Mouse (Mus musculus) heart, embryonic 16.5 days (tissue): ENCODE measurements at regions not wholly inside any gene's neighbourhood (a gene's known extent, or its start where the extent isn't known, plus 50 kb on each side); places are given as distances from the start of the nearest gene placed in this dataset.

Source experiments
- ATAC-seq: fragments of 200-750 bp; cut with Nextera tagmentation; replicated peaks from 2 replicates; pipeline ENCODE4 v1.8.0; 2017; ENCODE audit warnings: moderate number of reproducible peaks; ENCODE audit not compliant: insufficient read depth, low FRiP score; ENCODE audit errors: extremely low read depth
- H3K27ac ChIP-seq: fragments of 300-500 bp; sonication (generic); 2 replicates; pipeline ENCODE4 v1.5.1; 2014; ENCODE audit warnings: mild to moderate bottlenecking, low read length, control low read depth, moderate library complexity
- H3K27me3 ChIP-seq: fragments of 300-500 bp; sonication (generic); 2 replicates; pipeline ENCODE4 v1.6.1; 2014; ENCODE audit warnings: low read length, mixed read lengths; ENCODE audit not compliant: control insufficient read depth, insufficient read depth
- H3K36me3 ChIP-seq: fragments of 300-500 bp; sonication (generic); 2 replicates; pipeline ENCODE4 v1.6.1; 2014; ENCODE audit not compliant: control insufficient read depth, insufficient read depth
- H3K4me1 ChIP-seq: fragments of 300-500 bp; sonication (generic); 2 replicates; pipeline ENCODE4 v1.6.1; 2014; ENCODE audit warnings: low read length, mixed read lengths; ENCODE audit not compliant: control insufficient read depth, insufficient read depth
- H3K4me2 ChIP-seq: fragments of 300-500 bp; sonication (generic); 2 replicates; pipeline ENCODE4 v1.6.1; 2014; ENCODE audit warnings: low read depth, mild to moderate bottlenecking, control low read depth, low read length
- H3K4me3 ChIP-seq: fragments of 300-500 bp; sonication (generic); 2 replicates; pipeline ENCODE4 v1.5.1; 2014; ENCODE audit warnings: mild to moderate bottlenecking, control low read depth, low read length
- H3K9ac ChIP-seq: fragments of 300-500 bp; sonication (generic); 2 replicates; pipeline ENCODE4 v1.6.1; 2014; ENCODE audit warnings: low read length, control low read depth
- H3K9me3 ChIP-seq: fragments of 300-500 bp; sonication (generic); replicated peaks from 2 replicates; pipeline ENCODE4 v1.6.1; 2016; ENCODE audit warnings: low read length; ENCODE audit not compliant: control insufficient read depth
- WGBS: fragments of 180-500 bp; shearing (Covaris S2); extraction: QIAGEN DNeasy Blood & Tissue Kit; methylation state at CpG from one replicate; pipeline ENCODE4 v1.1.7; 2014; 5-methylcytosine and 5-hydroxymethylcytosine counted together

DNA sequence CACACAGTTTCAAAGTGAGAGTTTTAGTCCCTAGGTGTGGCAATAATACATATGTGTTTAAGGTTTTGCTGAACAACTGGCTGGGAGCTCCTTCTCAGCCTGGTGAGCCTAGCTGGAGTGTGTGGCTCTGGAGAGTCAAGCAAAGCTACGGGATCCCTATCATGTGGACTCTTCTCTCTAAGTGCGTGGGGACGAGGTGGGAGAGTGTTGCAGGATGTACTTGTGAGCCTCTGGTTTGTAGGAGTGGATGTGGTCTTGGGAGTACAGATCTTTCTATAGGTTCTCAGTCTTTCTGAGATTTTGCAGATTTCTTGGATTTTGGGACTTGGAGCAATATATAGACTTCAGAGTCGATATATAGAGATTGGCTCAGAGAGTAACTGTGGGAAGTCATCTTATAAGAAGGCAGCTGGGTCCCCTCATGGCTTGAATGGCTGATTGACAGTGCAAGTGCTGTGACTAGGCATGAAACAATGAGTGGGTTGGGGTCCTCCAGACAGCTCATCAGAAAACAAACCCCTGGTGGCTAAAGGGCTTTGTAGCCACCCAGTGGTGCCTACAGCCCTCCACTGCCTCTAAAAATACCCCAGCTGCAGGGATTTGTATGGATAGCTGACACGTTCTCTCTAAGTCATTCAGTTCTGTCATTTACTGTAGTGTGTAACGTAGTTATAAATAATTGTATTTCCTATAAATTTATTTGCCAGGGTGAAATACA, 486.1 kb downstream of the Cdh26 start:
- 60% methylated on average over 6 of the region's 6 CpGs for WGBS
- ATAC-seq = no peak
- H3K9ac ChIP-seq = no peak overlapping the region

DNA sequence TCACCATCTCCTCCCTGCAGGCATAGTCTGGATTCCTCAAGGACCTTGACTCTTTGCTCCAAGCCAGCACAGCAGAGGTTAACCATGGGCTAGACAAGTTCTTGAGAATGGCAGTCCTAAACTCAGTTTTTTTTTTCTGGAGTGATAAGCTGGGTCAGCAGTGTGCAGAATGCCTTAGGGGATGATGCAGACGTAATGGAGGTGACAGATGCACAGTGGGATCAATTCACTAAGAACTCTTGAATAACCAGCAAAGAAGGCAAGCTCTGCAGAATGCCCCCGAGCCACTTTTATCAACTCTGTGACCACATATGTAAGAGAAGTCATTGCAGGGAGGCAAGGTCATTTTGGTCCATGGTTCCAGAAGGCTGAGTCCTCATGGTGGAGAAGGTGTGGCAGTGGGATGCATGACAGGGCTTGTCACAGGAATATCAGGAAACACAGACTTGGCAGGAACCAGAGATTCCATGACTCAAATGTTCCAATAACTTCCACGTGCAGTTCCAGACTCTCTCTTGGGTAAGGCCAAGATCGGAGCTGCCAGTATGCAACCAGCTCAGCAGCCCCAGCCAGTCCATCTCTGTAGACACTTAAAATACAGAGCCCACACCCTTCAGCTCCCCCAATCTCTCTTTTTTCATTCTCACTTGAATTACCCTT, 494.3 kb downstream of the Cdh26 start:
- Histone ChIP-seq H3K4me2 (no peak overlapping the region), H3K9ac (no peak overlapping the region), H3K27ac (0 out of 2 replicates have a peak overlapping the region, but pooled peaks have one; percentile 11), H3K4me1 (no peaks in the 10 kb centered on the region), H3K4me3 (no peak overlapping the region), H3K9me3 (no peaks in the 10 kb centered on the region; the same call in 1 of the 2 replicates), H3K27me3 (no peaks in the 10 kb centered on the region), H3K36me3 (no peaks in the 10 kb centered on the region)
- WGBS = 39% methylated on average over 4 of the region's 4 CpGs
- peak; percentile 69 for ATAC-seq

More for the DNA sequence above, 486.1 kb downstream of the Cdh26 start:
- no peak overlapping the region for H3K4me2 ChIP-seq
- H3K4me1 ChIP-seq = no peaks in the 10 kb centered on the region
- H3K27me3 ChIP-seq = no peaks in the 10 kb centered on the region
- H3K27ac ChIP-seq = no peak overlapping the region
- H3K36me3 ChIP-seq = no peaks in the 10 kb centered on the region
- no peaks in the 10 kb centered on the region for H3K9me3 ChIP-seq
- H3K4me3 ChIP-seq = no peak overlapping the region

DNA sequence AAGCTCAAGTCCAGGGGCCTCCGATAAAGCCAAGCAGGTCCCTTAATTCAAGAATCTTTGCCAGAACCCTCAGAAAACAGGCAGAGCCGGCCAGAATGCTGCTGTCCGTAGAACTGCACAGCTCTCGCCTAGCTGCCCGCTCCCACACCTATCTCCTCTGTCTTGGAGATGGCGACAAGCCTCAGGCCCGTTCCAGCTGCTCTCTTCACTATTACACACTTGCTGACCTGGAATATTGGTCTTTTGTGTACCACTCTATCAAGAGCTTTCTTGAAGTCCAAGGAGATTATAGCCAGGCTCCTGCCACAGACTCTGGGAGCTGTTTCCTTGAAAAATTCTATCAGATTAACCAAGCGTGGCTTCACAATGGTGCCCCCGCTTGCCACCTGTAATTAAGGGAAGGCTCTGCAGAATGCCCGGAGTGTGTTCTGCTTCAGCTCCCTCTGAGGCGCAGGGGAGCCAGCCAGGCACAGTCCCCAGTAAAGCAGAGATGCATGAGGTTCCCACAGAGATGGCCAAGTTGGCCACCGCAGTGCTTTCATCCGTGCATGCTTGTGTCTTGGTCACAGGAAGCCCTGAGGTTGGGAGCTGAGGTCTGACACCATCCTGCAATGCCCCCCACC, 496.8 kb downstream of the Cdh26 start:
- WGBS = 72% methylated on average over 13 of the region's 13 CpGs
- Histone ChIP-seq H3K4me3 (no peak overlapping the region), H3K36me3 (no peaks in the 10 kb centered on the region), H3K9me3 (no peaks in the 10 kb centered on the region), H3K27ac (no peak overlapping the region), H3K27me3 (no peaks in the 10 kb centered on the region), H3K4me1 (no peaks in the 10 kb centered on the region), H3K4me2 (no peak overlapping the region), H3K9ac (no peak overlapping the region)
- no peak for ATAC-seq

DNA sequence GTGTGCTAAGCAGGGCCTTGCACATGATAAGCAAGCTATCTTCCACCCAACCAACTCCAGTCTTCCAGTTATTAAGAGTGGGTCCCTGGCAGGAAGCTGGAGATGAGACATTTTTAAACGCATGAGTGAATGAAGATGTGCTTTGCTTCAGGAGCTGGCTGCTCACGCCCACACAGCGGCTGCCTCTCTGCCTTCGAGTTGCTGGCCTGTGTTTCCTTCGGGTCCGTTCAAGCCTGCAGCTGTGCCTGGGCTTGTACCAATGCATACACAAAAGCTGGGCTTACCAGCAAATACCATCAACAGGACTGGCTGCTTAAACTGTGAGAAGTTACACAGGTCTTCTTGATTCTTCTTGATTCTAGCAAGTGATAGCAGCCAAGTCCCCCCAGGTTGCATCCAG, 498.7 kb downstream of the Cdh26 start:
- ATAC-seq = no peak
- H3K4me3 ChIP-seq = no peak overlapping the region

DNA sequence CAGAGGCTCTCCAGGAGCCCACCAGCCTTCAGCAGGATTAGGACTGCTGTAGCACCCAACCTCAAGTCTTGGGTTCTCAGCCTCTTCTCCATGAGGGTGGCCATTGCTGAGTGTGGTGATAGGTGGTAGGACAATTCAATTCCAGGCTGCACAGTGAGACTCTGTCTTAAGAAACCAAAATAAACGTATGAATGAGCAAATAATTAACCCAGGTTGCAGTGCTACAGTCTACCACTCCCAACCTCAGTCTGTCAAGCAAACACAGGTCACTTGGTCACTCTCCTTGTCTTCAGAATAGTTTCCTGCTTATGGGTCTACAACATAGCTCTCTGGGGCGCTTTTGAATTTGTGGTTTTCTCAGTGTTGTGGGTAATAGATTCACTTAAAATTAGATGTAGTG, 499.8 kb downstream of the Cdh26 start:
- no peaks in the 10 kb centered on the region for H3K9me3 ChIP-seq
- no peak overlapping the region for H3K4me2 ChIP-seq
- H3K9ac ChIP-seq = no peak overlapping the region
- H3K36me3 ChIP-seq = no peaks in the 10 kb centered on the region
- no peaks in the 10 kb centered on the region for H3K4me1 ChIP-seq
- no peak for ATAC-seq
- WGBS = 50% methylated on average over 2 of the region's 2 CpGs
- no peaks in the 10 kb centered on the region for H3K27me3 ChIP-seq
- no peak overlapping the region for H3K4me3 ChIP-seq
- H3K27ac ChIP-seq = no peak overlapping the region

More for the DNA sequence above, 498.7 kb downstream of the Cdh26 start:
- no peaks in the 10 kb centered on the region for H3K27me3 ChIP-seq
- H3K9ac ChIP-seq = no peak overlapping the region
- H3K27ac ChIP-seq = no peak overlapping the region
- H3K4me1 ChIP-seq = no peaks in the 10 kb centered on the region
- no peaks in the 10 kb centered on the region for H3K9me3 ChIP-seq
- H3K4me2 ChIP-seq = no peak overlapping the region
- WGBS = 66% methylated on average over 6 of the region's 6 CpGs
- H3K36me3 ChIP-seq = no peaks in the 10 kb centered on the region

DNA sequence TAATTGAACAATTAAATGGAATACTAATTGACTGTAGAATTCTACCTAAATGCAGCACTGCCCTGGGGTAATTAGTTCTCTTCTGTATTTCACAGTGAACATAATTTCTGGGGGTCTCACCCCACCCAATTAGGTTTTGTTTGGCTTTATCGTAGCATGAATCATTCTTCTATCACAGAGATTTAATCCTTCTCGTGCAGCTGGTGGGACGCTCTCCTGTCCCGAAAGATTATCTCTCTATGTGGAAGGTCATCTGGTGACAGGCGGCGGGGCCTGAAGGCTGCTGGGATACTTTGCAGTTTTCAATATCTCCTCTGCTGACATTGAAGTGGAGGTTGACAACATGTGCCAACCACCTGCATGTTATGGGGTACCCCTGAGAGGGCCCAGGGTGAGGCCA, 493.8 kb upstream of the Cdh4 start:
- WGBS = 53% methylated on average over 6 of the region's 6 CpGs
- no peaks in the 10 kb centered on the region for H3K36me3 ChIP-seq
- no peak for ATAC-seq
- H3K4me1 ChIP-seq = no peaks in the 10 kb centered on the region
- H3K27me3 ChIP-seq = no peaks in the 10 kb centered on the region
- no peak overlapping the region for H3K4me2 ChIP-seq
- no peak overlapping the region for H3K4me3 ChIP-seq
- no peak overlapping the region for H3K27ac ChIP-seq
- H3K9me3 ChIP-seq = no peaks in the 10 kb centered on the region
- H3K9ac ChIP-seq = no peak overlapping the region

DNA sequence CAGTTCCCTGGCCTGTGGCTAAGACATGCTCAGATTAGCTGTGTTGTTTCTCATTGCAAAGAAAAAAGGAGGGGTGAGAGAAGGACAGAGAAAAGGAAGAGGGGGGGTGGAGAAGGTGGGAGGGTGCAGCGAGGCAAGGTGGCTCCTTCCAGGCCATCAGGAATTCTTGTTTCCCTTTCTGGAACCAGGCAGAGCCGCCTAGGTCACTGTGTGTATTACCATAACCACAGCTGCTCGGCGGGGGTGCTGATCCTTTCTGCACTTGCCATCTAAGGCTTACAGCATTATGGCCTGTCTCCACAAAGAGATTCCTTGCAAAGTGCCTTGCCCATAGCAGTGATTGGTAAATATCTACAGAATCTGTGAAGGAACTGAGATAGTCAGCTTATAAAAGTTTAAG, 493.1 kb upstream of the Cdh4 start:
- ATAC-seq = no peak
- H3K4me2 ChIP-seq = no peak overlapping the region
- H3K36me3 ChIP-seq = no peaks in the 10 kb centered on the region
- no peak overlapping the region for H3K4me3 ChIP-seq
- H3K9ac ChIP-seq = no peak overlapping the region
- no peaks in the 10 kb centered on the region for H3K27me3 ChIP-seq
- WGBS = 35% methylated on average over 4 of the region's 4 CpGs
- no peaks in the 10 kb centered on the region for H3K4me1 ChIP-seq
- H3K27ac ChIP-seq = no peak overlapping the region
- no peaks in the 10 kb centered on the region for H3K9me3 ChIP-seq

DNA sequence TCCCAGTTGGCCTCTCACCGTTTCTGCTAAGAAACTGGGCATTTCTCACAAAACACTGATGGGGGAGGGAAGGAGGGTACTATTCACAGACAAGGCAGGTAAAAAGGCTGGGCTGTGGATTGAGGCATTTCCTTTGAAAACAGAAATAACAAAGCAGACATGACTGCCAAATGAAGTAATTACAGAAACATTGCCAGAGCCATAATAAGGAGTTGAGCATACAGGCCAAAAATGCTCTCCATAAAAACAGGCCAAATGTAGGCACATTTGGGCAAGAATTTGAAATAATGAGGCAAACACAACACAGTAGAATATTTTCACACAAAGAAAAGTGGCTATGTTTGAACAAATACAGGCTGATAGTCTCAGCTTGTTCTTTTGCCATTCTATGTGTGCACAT, 491.9 kb upstream of the Cdh4 start:
- Histone ChIP-seq H3K9ac (no peak overlapping the region), H3K4me2 (no peak overlapping the region), H3K4me3 (no peak overlapping the region), H3K27ac (no peak overlapping the region), H3K27me3 (no peaks in the 10 kb centered on the region), H3K9me3 (no peaks in the 10 kb centered on the region), H3K4me1 (no peaks in the 10 kb centered on the region), H3K36me3 (no peaks in the 10 kb centered on the region)
- 40% methylated on average over 1 of the region's 1 CpGs for WGBS
- no peak for ATAC-seq

DNA sequence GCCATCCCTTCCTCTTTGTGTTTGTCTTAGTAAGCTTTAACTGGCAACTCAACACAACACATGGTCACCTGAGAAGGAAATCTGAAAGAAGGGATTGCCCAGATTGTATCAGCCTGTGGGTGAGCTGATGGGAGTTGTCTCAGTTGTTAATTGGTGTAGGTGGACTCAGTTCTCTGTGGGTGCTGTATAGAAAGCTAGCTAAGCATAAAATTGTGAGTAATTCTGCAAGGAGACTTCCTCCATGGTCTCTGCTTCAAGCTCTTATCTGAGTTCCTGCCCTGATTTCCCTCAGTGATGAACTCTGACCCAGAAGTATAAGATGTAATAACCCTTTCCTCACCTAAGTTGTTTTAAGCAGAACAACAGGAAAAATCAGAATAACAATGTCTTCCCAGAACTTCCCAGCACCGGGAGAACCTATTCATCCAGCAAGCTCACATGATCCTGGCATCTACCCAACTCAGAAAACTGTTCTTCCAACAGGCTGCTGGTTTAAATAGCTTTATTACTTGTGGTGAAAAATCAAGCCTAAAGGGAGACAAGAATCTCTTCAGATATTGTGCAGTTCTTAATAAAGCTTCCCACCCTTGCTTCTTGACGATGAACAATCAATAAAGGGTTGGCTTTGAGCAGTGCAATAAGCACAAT, 487.7 kb upstream of the Cdh4 start:
- Histone ChIP-seq H3K9ac (no peak overlapping the region), H3K27ac (no peak overlapping the region), H3K4me1 (no peaks in the 10 kb centered on the region), H3K4me3 (no peak overlapping the region), H3K27me3 (no peaks in the 10 kb centered on the region), H3K36me3 (no peaks in the 10 kb centered on the region), H3K4me2 (no peak overlapping the region), H3K9me3 (no peaks in the 10 kb centered on the region)
- no peak for ATAC-seq
- WGBS = 53% methylated on average over 2 of the region's 2 CpGs
